Mouse (Mus musculus): ENCODE measurements around the gene Wdfy1. TPM values are rescaled to one million over a fixed set of nuclear protein-coding genes. Genes with fewer than 3 reads are reported as not detected.

The Wdfy1 gene
- polyA plus RNA-seq, 2 experiments from 2014 or later = 26.5 to 28.1 TPM

Other genes with a start within 250 kb of the Wdfy1 start
- gene Ap1s3, start 104.2 kb downstream of the Wdfy1 start, polyA plus RNA-seq (2017; shearing (Covaris generic)) = 1 to 10 TPM; 1.2 to 2.5 TPM
- 10 to 100 TPM; 53.9 to 63.6 TPM for gene Mrpl44, start 125 bp downstream of the Wdfy1 start, polyA plus RNA-seq (2017; shearing (Covaris generic))
- 1 to 10 TPM; 1.7 to 2.8 TPM for gene Serpine2, start 85.0 kb upstream of the Wdfy1 start, polyA plus RNA-seq (2017; shearing (Covaris generic))